Mouse (Mus musculus): Measurements from ENCODE around the gene Plekha6.

DNA sequence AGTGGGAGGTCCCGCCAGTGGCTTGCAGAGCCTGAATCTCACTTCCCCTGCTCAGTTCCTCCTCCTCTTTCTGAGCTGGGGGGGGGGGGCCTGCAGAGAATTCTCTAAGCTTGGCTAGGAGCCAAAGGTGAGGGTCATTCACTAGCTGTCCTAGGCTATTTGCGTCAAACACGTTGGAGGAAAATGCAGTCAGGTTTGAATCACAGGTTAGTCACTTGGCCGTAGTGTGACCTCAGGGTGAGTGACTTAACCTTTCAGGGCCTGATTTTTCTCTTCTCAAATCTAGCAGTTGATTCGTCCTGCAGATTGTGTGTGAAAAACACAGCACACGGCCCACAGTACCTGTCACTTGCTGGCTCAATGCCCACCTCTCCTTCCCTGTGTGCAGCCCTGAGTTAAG, 106.3 kb downstream of the Plekha6 start:
- TF ChIP-seq POLR2AphosphoS5 (IDR thresholded peaks at IDR 0.05; ENCODE audit: borderline replicate concordance, low read depth, low read length) = no peak
- TF ChIP-seq EP300 (IDR thresholded peaks at IDR 0.05; ENCODE audit: low read depth in 1 of 2, low read length in 2 of 2) = no peak
- no peak for TF ChIP-seq POLR2A (IDR thresholded peaks at IDR 0.05; ENCODE audit: control insufficient read depth in 1 of 2, insufficient read depth in 1 of 2, low read depth in 1 of 2, low read length in 2 of 2, poor library complexity in 1 of 2)
- TF ChIP-seq E2F4 (IDR thresholded peaks at IDR 0.05; ENCODE audit: borderline replicate concordance, low read depth, low read length) = no peak
- TF ChIP-seq CTCF (IDR thresholded peaks at IDR 0.05 in 2 of 3, conservative IDR thresholded peaks at IDR 0.05 in 1 of 3; ENCODE audit: control insufficient read depth in 1 of 3, insufficient read depth in 1 of 3, low read depth in 2 of 3, low read length in 3 of 3, poor library complexity in 1 of 3, severe bottlenecking in 1 of 3) = no peak
- no peak for TF ChIP-seq GATA1 (IDR thresholded peaks at IDR 0.05; ENCODE audit: low read depth, low read length)
- TF ChIP-seq TCF12 (IDR thresholded peaks at IDR 0.05; ENCODE audit: low read depth, low read length) = no peak
- no peak for TF ChIP-seq RAD21 (IDR thresholded peaks at IDR 0.05; ENCODE audit: low read depth, low read length)
- no peak for TF ChIP-seq USF1 (IDR thresholded peaks at IDR 0.05; ENCODE audit: low read depth, low read length)

Measured in MEL (cell line).